Mouse (Mus musculus) midbrain, embryonic 10.5 days (tissue): ENCODE results near the gene Upf1. TPM values are rescaled to one million over a fixed set of nuclear protein-coding genes. Genes with fewer than 3 reads are reported as not detected.

Experiments
- DNase-seq: peaks from one replicate; pipeline ENCODE4 v3.0.0-alpha.2; 2017; ENCODE audit warnings: low spot score
- H3K27ac ChIP-seq: fragments of 300-500 bp; sonication (generic); replicated peaks from 2 replicates; pipeline ENCODE4 v1.5.1; 2016; ENCODE audit warnings: mild to moderate bottlenecking
- H3K27me3 ChIP-seq: fragments of 300-500 bp; sonication (generic); 2 replicates; pipeline ENCODE4 v1.6.1; 2016; ENCODE audit warnings: low read depth, mild to moderate bottlenecking; ENCODE audit not compliant: poor library complexity, severe bottlenecking
- H3K36me3 ChIP-seq: fragments of 300-500 bp; sonication (generic); 2 replicates; pipeline ENCODE4 v1.6.1; 2016; ENCODE audit warnings: mild to moderate bottlenecking, moderate library complexity
- H3K4me1 ChIP-seq: fragments of 300-500 bp; sonication (generic); 2 replicates; pipeline ENCODE4 v1.6.1; 2016
- H3K4me3 ChIP-seq: fragments of 300-500 bp; sonication (generic); 2 replicates; pipeline ENCODE4 v1.5.1; 2016; ENCODE audit warnings: mild to moderate bottlenecking, moderate library complexity
- H3K9me3 ChIP-seq: fragments of 300-500 bp; sonication (generic); replicated peaks from 2 replicates; pipeline ENCODE4 v1.6.1; 2016; ENCODE audit warnings: mild to moderate bottlenecking
- WGBS: fragments of 180-500 bp; shearing (Covaris S2); methylation state at CpG from one replicate; pipeline ENCODE4 v1.1.7; 2016; 5-methylcytosine and 5-hydroxymethylcytosine counted together
- polyA plus RNA-seq: library from polyadenylated mRNA; unstranded; fragments of >200 nt; fragmentation: Nextera tagmentation; extraction: Ambion mirVana; gene quantifications from 2 replicates; pipeline ENCODE4 v1.2.1, GENCODE M21; 2016

Upf1 gene
- polyA plus RNA-seq, 1 experiment from 2014 or later, result 16.8 TPM

- WGBS, result under 1% methylated on average over 53 of the region's 53 CpGs
- H3K27ac ChIP-seq, result no peak overlapping the region
- peak; percentile 68 for DNase-seq
Measured at GRCm38 (mm10) chr8:70374318-70374927, 21.3 kb upstream of the Upf1 start.

GRCm38 (mm10) chr8:70373397-70374317, 20.6 kb upstream of the Upf1 start, which contains the start of gene Comp:
Gene Comp (plus strand): TSS chr8:70373558.
- DNase-seq, result peak; percentile 33
- no peaks in the 10 kb centered on the region for H3K36me3 ChIP-seq
- no peaks in the 10 kb centered on the region for H3K9me3 ChIP-seq
- peaks cover 36% of the 10 kb centered on the region for H3K4me1 ChIP-seq
- 3% methylated on average over 47 of the region's 47 CpGs for WGBS
- peaks cover 87% of the 10 kb centered on the region for H3K27me3 ChIP-seq
- no peak within 1 kb of the TSS for H3K27ac ChIP-seq
- H3K4me3 ChIP-seq, result peak within 1 kb of the TSS; percentile 51

More at GRCm38 (mm10) chr8:70374318-70374927, 21.3 kb upstream of the Upf1 start:
- Histone ChIP-seq H3K36me3 (no peaks in the 10 kb centered on the region), H3K4me3 (peak overlapping the region; percentile 51), H3K27me3 (peaks cover 95% of the 10 kb centered on the region), H3K4me1 (peaks cover 36% of the 10 kb centered on the region), H3K9me3 (no peaks in the 10 kb centered on the region)

GRCm38 (mm10) chr8:70371951-70372350, 18.9 kb upstream of the Upf1 start:
- Histone ChIP-seq H3K36me3 (no peaks in the 10 kb centered on the region), H3K9me3 (no peaks in the 10 kb centered on the region), H3K27ac (no peak overlapping the region), H3K27me3 (peaks cover 72% of the 10 kb centered on the region), H3K4me1 (peaks cover 36% of the 10 kb centered on the region), H3K4me3 (no peak overlapping the region)
- DNase-seq, result no peak
- WGBS, result 38% methylated on average over 6 of the region's 6 CpGs

GRCm38 (mm10) chr8:70370476-70370875, 17.4 kb upstream of the Upf1 start:
- 71% methylated on average over 7 of the region's 7 CpGs for WGBS

GRCm38 (mm10) chr8:70366588-70366987, 13.5 kb upstream of the Upf1 start:
- H3K4me3 ChIP-seq, result no peak overlapping the region
- no peaks in the 10 kb centered on the region for H3K36me3 ChIP-seq
- peaks cover 18% of the 10 kb centered on the region for H3K4me1 ChIP-seq
- no peaks in the 10 kb centered on the region for H3K9me3 ChIP-seq
- H3K27ac ChIP-seq, result no peak overlapping the region
- 68% methylated on average over 5 of the region's 5 CpGs for WGBS
- peaks cover 48% of the 10 kb centered on the region for H3K27me3 ChIP-seq
- no peak for DNase-seq

More at GRCm38 (mm10) chr8:70370476-70370875, 17.4 kb upstream of the Upf1 start:
- Histone ChIP-seq H3K36me3 (no peaks in the 10 kb centered on the region), H3K4me3 (no peak overlapping the region), H3K27ac (no peak overlapping the region), H3K4me1 (peaks cover 24% of the 10 kb centered on the region), H3K27me3 (peaks cover 70% of the 10 kb centered on the region), H3K9me3 (no peaks in the 10 kb centered on the region)
- DNase-seq, result no peak

- Histone ChIP-seq H3K4me1 (peaks cover 18% of the 10 kb centered on the region), H3K9me3 (no peaks in the 10 kb centered on the region), H3K36me3 (no peaks in the 10 kb centered on the region), H3K4me3 (no peak overlapping the region), H3K27me3 (peaks cover 34% of the 10 kb centered on the region), H3K27ac (peak overlapping the region; percentile 46; the same call in 1 of the 2 replicates)
- 38% methylated on average over 5 of the region's 5 CpGs for WGBS
- no peak for DNase-seq
Measured at GRCm38 (mm10) chr8:70364066-70364465, 11.0 kb upstream of the Upf1 start.

- Histone ChIP-seq H3K27ac (no peak overlapping the region), H3K27me3 (peaks cover 28% of the 10 kb centered on the region), H3K4me1 (peaks cover 18% of the 10 kb centered on the region), H3K36me3 (no peaks in the 10 kb centered on the region), H3K9me3 (no peaks in the 10 kb centered on the region), H3K4me3 (no peak overlapping the region)
- WGBS, result 75% methylated on average over 10 of the region's 10 CpGs
- DNase-seq, result no peak
Measured at GRCm38 (mm10) chr8:70361484-70362032, 8.5 kb upstream of the Upf1 start.

GRCm38 (mm10) chr8:70360769-70361168, 7.7 kb upstream of the Upf1 start:
- Histone ChIP-seq H3K4me3 (no peak overlapping the region), H3K9me3 (no peaks in the 10 kb centered on the region), H3K27me3 (peaks cover 20% of the 10 kb centered on the region), H3K27ac (no peak overlapping the region), H3K36me3 (no peaks in the 10 kb centered on the region), H3K4me1 (peaks cover 18% of the 10 kb centered on the region)
- DNase-seq, result no peak
- WGBS, result 44% methylated on average over 4 of the region's 4 CpGs

GRCm38 (mm10) chr8:70359411-70359810, 6.3 kb upstream of the Upf1 start:
- WGBS, result 58% methylated on average over 3 of the region's 3 CpGs
- Histone ChIP-seq H3K4me1 (peaks cover 17% of the 10 kb centered on the region), H3K9me3 (no peaks in the 10 kb centered on the region), H3K27me3 (peaks cover 20% of the 10 kb centered on the region), H3K4me3 (no peak overlapping the region), H3K27ac (no peak overlapping the region), H3K36me3 (no peaks in the 10 kb centered on the region)
- no peak for DNase-seq

GRCm38 (mm10) chr8:70356111-70356510, 3.0 kb upstream of the Upf1 start:
- 84% methylated on average over 1 of the region's 1 CpGs for WGBS

GRCm38 (mm10) chr8:70354004-70354403, 926 bp upstream of the Upf1 start:
- H3K36me3 ChIP-seq, result peaks cover 22% of the 10 kb centered on the region
- 74% methylated on average over 4 of the region's 4 CpGs for WGBS
- no peaks in the 10 kb centered on the region; the same call in 1 of the 2 replicates for H3K27me3 ChIP-seq
- no peaks in the 10 kb centered on the region for H3K9me3 ChIP-seq
- peak overlapping the region; percentile 92 for H3K27ac ChIP-seq
- no peak for DNase-seq
- H3K4me1 ChIP-seq, result peaks cover 43% of the 10 kb centered on the region
- peak overlapping the region; percentile 96 for H3K4me3 ChIP-seq

More at GRCm38 (mm10) chr8:70356111-70356510, 3.0 kb upstream of the Upf1 start:
- Histone ChIP-seq H3K4me3 (no peak overlapping the region), H3K27ac (no peak overlapping the region), H3K27me3 (no peaks in the 10 kb centered on the region; the same call in 1 of the 2 replicates), H3K4me1 (peaks cover 22% of the 10 kb centered on the region), H3K9me3 (no peaks in the 10 kb centered on the region), H3K36me3 (peaks cover 1% of the 10 kb centered on the region; the same call in 1 of the 2 replicates)
- DNase-seq, result no peak

- DNase-seq, result no peak
- no peaks in the 10 kb centered on the region for H3K27me3 ChIP-seq
- peaks cover 35% of the 10 kb centered on the region for H3K36me3 ChIP-seq
- H3K27ac ChIP-seq, result peak overlapping the region; percentile 92
- H3K9me3 ChIP-seq, result no peaks in the 10 kb centered on the region
- peak overlapping the region; percentile 96 for H3K4me3 ChIP-seq
- peaks cover 55% of the 10 kb centered on the region for H3K4me1 ChIP-seq
- WGBS, result under 1% methylated on average over 64 of the region's 64 CpGs
Measured at GRCm38 (mm10) chr8:70352657-70353151, 374 bp downstream of the Upf1 start.
